Mouse (Mus musculus) embryonic fibroblast, embryonic 13.5 days (primary cell): ENCODE results near the gene Tbcd.

Experiments
- CTCF ChIP-seq: IDR thresholded peaks from 2 replicates; pipeline ENCODE4 v1.5.1; 2011; ENCODE audit warnings: mild to moderate bottlenecking, control low read depth, low read length, moderate library complexity, borderline replicate concordance; ENCODE audit not compliant: insufficient read depth
- POLR2A ChIP-seq: IDR thresholded peaks from 2 replicates; pipeline ENCODE4 v1.6.1; 2011; ENCODE audit warnings: low read depth, mild to moderate bottlenecking, control low read depth, low read length, moderate library complexity

- TF ChIP-seq CTCF, result no peak
- no peak for TF ChIP-seq POLR2A
These were observed 12.0 kb upstream of the Tbcd start for GRCm38 (mm10) chr11:121439686-121440292.
